Mouse (Mus musculus): ENCODE data around the gene 6720489N17Rik. TPM values are rescaled to one million over a fixed set of nuclear protein-coding genes. Genes with fewer than 3 reads are reported as not detected.

Gene 6720489N17Rik
- polyA plus RNA-seq, 1 experiment from 2014 or later = 12.4 TPM

Small RNA genes within 50 kb of the gene (microRNA-seq; reads per million reads assigned to microRNA genes)
- gene Gm24020 = not detected

Other genes starting within 250 kb of the 6720489N17Rik start
- gene Gm3604, start 241.0 kb downstream of the 6720489N17Rik start, polyA plus RNA-seq (2015; fragmentation: Nextera tagmentation; extraction: Ambion mirVana) = 2.1 and 2.4 TPM in 2 replicates
- 16.3 and 18.1 TPM in 2 replicates for gene Gm49359, start 157.3 kb downstream of the 6720489N17Rik start, polyA plus RNA-seq (2015; fragmentation: Nextera tagmentation; extraction: Ambion mirVana)
- gene Zfp935, start 65.7 kb downstream of the 6720489N17Rik start, polyA plus RNA-seq (2015; fragmentation: Nextera tagmentation; extraction: Ambion mirVana) = not detected in 2 replicates
- gene Zfp934, start 53.0 kb downstream of the 6720489N17Rik start, polyA plus RNA-seq (2015; fragmentation: Nextera tagmentation; extraction: Ambion mirVana) = 14.3 and 14.7 TPM in 2 replicates
- gene Platr25, start 136.5 kb upstream of the 6720489N17Rik start, polyA plus RNA-seq (2015; fragmentation: Nextera tagmentation; extraction: Ambion mirVana) = 35.0 and 39.7 TPM in 2 replicates
- 12.8 and 13.0 TPM in 2 replicates for gene Gm5141, start 161.6 kb upstream of the 6720489N17Rik start, polyA plus RNA-seq (2015; fragmentation: Nextera tagmentation; extraction: Ambion mirVana)
- gene Fbp2, start 234.2 kb upstream of the 6720489N17Rik start, polyA plus RNA-seq (2015; fragmentation: Nextera tagmentation; extraction: Ambion mirVana) = 0.18 and 0.37 TPM in 2 replicates